Mouse (Mus musculus) right cerebral cortex, postnatal 4 days (tissue): ENCODE results near the gene Fndc10.

Experiments used
- DNase-seq: peaks from one replicate; pipeline ENCODE4 v3.0.0-alpha.2; 2022

Gene Fndc10

GRCm38 (mm10) chr4:155690571-155691375 is 3.4 kb upstream of the Fndc10 start:
- DNase-seq: no peak

DNA sequence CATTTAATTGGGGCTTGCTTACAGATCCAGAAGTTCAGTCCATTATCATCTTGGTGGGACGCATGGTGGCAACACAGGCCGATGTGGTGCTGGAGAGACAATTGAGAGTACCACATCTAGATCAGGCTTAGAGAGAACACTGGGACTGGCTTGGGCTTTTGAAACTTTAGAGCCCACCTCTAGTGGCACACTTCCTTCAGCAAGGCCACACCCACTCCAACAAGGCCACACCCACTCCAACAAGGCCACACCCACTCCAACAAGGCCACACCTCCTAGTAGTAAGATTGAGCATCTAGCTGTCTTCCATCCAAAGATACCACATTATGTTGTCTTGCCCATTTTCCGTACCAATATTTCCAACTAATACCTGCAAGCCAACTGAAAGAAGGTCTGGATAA is 1.7 kb upstream of the Fndc10 start:
- DNase-seq: no peak

- DNase-seq: peak; percentile 77
Observed at GRCm38 (mm10) chr4:155694482-155695401, 600 bp downstream of the Fndc10 start.

DNA sequence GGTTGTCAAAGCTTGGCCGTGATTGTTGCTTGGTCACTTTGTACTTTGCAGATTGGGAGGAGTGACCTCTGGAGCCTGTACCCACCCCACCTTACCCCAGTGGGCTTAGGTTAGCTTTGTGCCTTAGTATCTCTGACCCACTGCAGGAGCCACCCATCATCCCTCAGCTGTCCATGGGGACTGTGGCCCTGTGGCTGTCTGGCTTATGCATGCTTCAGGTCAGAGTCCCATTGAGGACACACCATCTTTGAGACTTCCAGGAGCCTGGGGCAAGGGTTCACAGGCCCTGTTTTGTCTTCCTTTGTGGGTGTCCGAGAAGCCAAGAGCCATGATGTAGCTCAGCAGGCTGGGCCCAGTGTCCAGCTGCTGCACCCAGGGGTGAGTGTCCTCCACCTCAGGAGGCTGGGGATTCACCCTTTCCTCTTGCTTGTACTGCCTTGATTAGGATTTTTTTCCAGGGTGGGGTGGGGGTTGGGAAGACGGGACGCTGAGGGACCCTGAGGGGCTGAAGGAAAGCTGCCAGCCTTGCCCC is 1.5 kb downstream of the Fndc10 start:
- DNase-seq: no peak

- no peak for DNase-seq
Observed at GRCm38 (mm10) chr4:155696261-155697255, 2.4 kb downstream of the Fndc10 start.

DNA sequence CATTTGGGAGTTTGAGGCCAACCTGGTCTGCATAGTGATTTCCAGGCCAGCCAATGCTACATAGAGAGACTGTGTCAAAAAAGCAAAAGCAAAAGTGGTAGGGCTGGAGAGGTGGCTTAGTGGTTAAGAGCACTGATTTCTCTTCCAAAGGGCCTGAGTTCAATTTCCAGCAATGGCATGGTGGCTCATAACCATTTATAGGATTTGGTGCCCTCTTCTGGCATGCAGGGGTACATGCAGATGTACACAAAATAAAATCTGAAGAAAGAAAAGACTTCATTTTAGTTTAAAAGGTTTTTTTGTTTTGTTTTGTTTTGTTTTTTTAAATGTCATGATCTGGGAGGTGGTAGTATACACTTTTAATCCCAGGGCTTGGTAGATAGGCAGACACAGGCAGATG is 6.3 kb downstream of the Fndc10 start:
- no peak for DNase-seq

DNA sequence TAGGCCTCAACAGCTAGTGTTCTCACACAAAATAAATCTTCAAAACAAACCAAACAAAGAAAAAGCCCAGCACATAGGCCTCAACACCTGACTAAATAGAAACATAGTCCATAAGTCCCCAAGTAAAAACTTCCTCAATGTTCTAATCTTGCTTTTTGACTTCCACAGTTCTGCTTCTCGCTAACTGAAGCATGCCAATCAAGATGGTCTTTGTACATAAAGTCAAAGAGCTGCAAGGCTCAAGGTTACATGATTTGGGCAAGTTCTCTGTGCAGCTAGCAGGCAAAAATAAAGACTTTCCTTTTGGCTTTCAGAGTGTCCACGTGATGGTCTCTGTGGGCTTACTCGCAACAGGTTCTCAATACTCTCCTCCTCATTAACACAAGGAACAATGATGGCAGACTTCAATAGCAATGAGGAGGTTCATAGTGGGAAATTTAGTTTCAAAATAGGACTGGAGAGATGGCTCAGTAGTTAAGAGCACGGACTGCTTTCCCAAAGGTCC is 9.3 kb downstream of the Fndc10 start:
- no peak for DNase-seq

DNA sequence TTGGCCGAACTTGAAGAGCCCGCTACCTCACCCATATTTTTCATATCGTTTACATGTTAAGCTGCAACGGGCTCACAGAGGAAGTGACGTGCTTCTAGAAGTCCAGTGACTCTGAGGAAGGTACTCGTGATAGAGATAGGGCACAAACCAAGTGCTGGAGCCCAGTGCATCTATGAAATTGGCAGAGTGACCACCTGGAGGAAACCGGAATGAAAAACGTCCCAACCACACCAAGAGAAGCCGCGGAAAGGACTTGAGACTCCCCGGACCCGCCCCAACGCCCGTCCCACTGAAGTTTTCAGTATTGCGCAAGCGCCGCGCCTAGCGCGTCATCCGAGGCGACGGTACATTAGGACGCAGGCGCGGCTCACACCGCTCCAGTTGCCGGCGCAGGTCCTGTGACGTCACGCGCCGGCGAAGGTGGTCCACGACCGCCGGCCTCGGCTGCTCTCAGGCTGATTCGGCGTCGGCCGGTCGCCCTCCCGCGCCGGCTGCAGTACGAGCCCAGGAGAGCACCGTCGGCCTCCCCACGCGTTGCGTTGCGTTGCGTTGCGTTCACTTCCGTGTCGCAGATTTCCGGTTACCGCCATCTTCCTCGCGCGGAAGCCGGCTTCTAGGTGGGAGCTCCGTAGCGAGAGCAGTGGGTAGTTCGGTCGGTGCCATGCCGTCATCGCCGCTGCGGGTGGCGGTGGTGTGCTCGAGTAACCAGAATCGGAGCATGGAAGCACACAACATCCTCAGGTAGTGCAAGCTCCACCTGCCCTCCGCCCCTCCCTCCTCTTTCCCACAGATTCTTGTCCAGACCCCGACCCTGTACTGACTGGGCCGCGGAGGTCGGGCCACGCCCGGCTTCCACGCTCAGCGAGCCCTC is 10.8 kb downstream of the Fndc10 start, which contains the start of gene Ssu72:
TSS of gene Ssu72 (plus strand) at position 80 of the 871 bp plus-strand sequence.
- peak; percentile 95 for DNase-seq

GRCm38 (mm10) chr4:155705592-155705929 is 11.4 kb downstream of the Fndc10 start:
- DNase-seq: no peak

GRCm38 (mm10) chr4:155708582-155708981 is 14.4 kb downstream of the Fndc10 start:
- no peak for DNase-seq

GRCm38 (mm10) chr4:155708988-155709387 is 14.8 kb downstream of the Fndc10 start:
- DNase-seq: no peak

GRCm38 (mm10) chr4:155710521-155711252 is 16.5 kb downstream of the Fndc10 start:
- DNase-seq: no peak

DNA sequence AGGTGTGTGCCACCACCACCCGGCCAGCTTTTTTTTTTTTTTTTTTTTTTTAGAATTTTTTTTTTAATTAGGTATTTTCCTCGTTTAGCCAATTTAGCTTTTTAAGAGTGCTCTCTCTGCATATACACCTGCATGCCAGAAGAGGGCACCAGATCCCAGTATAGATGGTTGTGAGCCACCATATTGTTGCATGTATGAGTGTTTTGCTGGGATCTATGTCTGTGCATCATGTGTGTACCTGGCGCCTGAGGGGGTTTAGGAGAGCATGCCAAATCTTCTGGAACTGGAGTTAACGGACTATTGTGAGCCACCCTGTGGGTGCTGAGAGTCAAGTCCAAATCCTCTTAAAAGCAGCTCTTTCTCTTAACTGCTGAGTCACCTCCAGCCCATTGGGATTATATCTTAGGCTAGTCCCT is 27.5 kb downstream of the Fndc10 start:
- no peak for DNase-seq

DNA sequence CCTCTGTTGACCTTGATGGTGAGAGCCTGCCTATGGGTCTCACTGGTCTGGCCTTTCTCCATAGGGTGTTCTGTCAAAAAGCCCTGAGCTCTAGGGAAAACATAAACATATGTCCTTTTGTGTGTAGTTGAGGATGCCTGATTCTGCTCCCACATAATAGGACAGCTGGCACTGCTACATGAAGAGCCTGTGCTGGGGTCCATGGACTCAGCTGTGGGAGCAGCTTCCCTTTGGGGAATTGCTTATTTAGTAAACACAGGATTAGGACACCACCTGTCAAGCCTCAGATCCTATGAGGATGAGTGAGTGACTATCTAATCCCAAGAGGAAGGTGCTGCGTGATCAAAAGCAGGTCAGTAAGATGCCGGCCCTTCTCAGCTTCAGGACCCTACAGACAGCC is 33.9 kb downstream of the Fndc10 start:
- DNase-seq: no peak

DNA sequence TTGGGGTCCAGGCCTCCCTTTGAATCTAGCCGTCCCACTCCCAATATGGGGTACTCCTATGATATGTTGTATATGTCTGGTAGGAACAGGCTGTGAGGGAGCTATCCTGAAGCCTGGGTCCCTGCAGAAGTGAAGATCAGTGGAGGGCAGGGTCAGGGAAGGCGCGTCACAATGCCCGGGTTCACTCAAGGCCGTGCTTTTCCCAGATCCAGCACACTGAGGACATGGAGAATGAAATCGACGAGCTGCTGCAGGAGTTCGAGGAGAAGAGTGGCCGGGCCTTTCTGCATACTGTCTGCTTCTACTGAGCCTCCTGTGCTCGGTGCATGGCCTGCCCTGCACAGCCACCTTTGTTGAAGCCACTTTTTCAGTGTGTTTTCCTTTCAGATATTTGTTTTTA is 39.1 kb downstream of the Fndc10 start:
- no peak for DNase-seq

- peak; percentile 82 for DNase-seq
Observed at GRCm38 (mm10) chr4:155734350-155734941, 40.3 kb downstream of the Fndc10 start, which contains the start of gene Tmem240. Gene Tmem240 (plus strand): TSS chr4:155734800.

GRCm38 (mm10) chr4:155734951-155735702 is 41.0 kb downstream of the Fndc10 start:
- DNase-seq: peak; percentile 59

DNA sequence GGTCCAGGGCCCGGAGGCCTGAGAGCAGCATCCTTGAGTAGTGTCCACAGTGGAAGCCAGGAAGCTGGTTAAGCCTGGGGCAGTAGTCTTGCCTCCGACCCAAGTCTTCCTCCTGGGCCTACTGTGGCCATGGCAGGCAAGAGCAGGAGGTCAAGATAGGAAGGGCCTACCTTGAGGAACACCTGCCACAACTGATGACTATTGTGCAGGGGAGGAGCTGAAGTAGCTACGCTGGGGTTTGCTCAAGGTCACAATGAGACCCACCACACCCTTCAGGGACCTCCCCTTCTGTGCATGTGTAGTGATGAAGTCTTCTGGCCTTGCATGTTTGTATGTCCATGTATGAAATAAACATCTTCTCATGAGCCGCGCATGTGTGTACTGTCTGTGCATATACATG is 41.6 kb downstream of the Fndc10 start:
- no peak for DNase-seq

- DNase-seq: no peak
Observed at GRCm38 (mm10) chr4:155736421-155736820, 42.3 kb downstream of the Fndc10 start.
